11 mouse cellular contexts compared by ENCODE assay signal in genomic region chr7:110779605-110780111, GRCm38 (mm10). TPM values are rescaled to one million over a fixed set of nuclear protein-coding genes. Genes with fewer than 3 reads are reported as not detected.
A peak's percentile ranks its signal among the peaks of the same experiment; 100 is the strongest.
DNase-seq lines count a peak whose midpoint lies in the region; ATAC-seq and TF ChIP-seq lines count a peak whose summit lies in the region.
"Had no signal": no experiment of that assay in that cellular context is flagged by ENCODE, and none has a peak within 500 bp of the region (broad histone marks: within the 10 kb centered on the region; RNA-seq: fewer than 3 reads in every experiment).

No protein-coding gene starts in this region.

- H3K36me3 ChIP-seq in midbrain, embryonic 14.5 days (ENCODE audit: control insufficient read depth, insufficient read depth, low read length) = no peaks in the 10 kb centered on the region
- H3K36me3 ChIP-seq in midbrain, embryonic 11.5 days (ENCODE audit: control insufficient read depth, insufficient read depth, low read length) = no peaks in the 10 kb centered on the region
- no peaks in the 10 kb centered on the region for H3K36me3 ChIP-seq in myocyte (ENCODE audit: control insufficient read depth, insufficient read depth)
- H3K36me3 ChIP-seq: heart, embryonic 10.5 days had no signal

- DNase-seq in cerebellum, postnatal 14 days = peak; percentile 54 to 61
- DNase-seq in cerebellum, adult 11 months = no peak
- peak; percentile 19 for DNase-seq in midbrain, embryonic 14.5 days
- no peak for DNase-seq in midbrain, embryonic 11.5 days (ENCODE audit: low spot score, missing footprints)
- DNase-seq in layer of hippocampus, adult 2 months (ENCODE audit: low spot score in 2 of 2) = peak; percentile 49 to 80
- no peak for DNase-seq in gastrocnemius, postnatal 36 days

- 72% methylated on average over 8 of the region's 8 CpGs for WGBS in midbrain, embryonic 14.5 days
- WGBS in midbrain, embryonic 11.5 days = 82% methylated on average over 8 of the region's 8 CpGs

- H3K79me2 ChIP-seq in myocyte (ENCODE audit: control insufficient read depth, insufficient read depth) = no peaks in the 10 kb centered on the region

- H3K4me2 ChIP-seq in midbrain, embryonic 14.5 days (ENCODE audit: low read length) = no peak overlapping the region
- H3K4me2 ChIP-seq in midbrain, embryonic 11.5 days = no peak overlapping the region
- peak overlapping the region; percentile 52 for H3K4me2 ChIP-seq in myocyte (ENCODE audit: low read depth)

- H3K4me1 ChIP-seq in midbrain, embryonic 14.5 days (ENCODE audit: control insufficient read depth, insufficient read depth, low read length) = no peaks in the 10 kb centered on the region
- no peaks in the 10 kb centered on the region for H3K4me1 ChIP-seq in midbrain, embryonic 11.5 days (ENCODE audit: control insufficient read depth, insufficient read depth, low read length)

- 0 out of 2 replicates have a peak, but pooled peaks have one; percentile 27 for ATAC-seq in midbrain, embryonic 14.5 days (ENCODE audit: low FRiP score, low TSS enrichment)
- ATAC-seq in midbrain, embryonic 11.5 days (ENCODE audit: low FRiP score) = no peak
- no peak for ATAC-seq in megakaryocyte progenitor cell, adult 5-6 weeks (replicated peaks; ENCODE audit: poor library complexity)
- ATAC-seq: CD4-positive, CD25-positive, alpha-beta regulatory T cell, adult 4 months had no signal

- TF ChIP-seq POLR2A in myocyte (IDR thresholded peaks at IDR 0.05; ENCODE audit: insufficient read length, low read depth) = no peak

- no peak for TF ChIP-seq CTCF in layer of hippocampus, adult 2 months (conservative IDR thresholded peaks at IDR 0.05)

- no peak overlapping the region for H3K9ac ChIP-seq in midbrain, embryonic 14.5 days (replicated peaks; ENCODE audit: low read length)
- H3K9ac ChIP-seq in midbrain, embryonic 11.5 days (ENCODE audit: low read length) = no peak overlapping the region

- intact Hi-C loops in gastrocnemius, postnatal 36 days (cut with DNase I) = no loop called here

- no peaks in the 10 kb centered on the region for H3K9me3 ChIP-seq in midbrain, embryonic 14.5 days (ENCODE audit: control insufficient read depth, low read length)
- no peaks in the 10 kb centered on the region for H3K9me3 ChIP-seq in midbrain, embryonic 11.5 days (ENCODE audit: control insufficient read depth, low read length)
- H3K9me3 ChIP-seq: heart, embryonic 10.5 days had no signal

- H3K27me3 ChIP-seq in midbrain, embryonic 14.5 days (ENCODE audit: control insufficient read depth, insufficient read depth, low read length) = no peaks in the 10 kb centered on the region
- H3K27me3 ChIP-seq in midbrain, embryonic 11.5 days (ENCODE audit: control insufficient read depth, insufficient read depth, low read length) = no peaks in the 10 kb centered on the region
- no peaks in the 10 kb centered on the region for H3K27me3 ChIP-seq in myocyte (ENCODE audit: control insufficient read depth, insufficient read depth, insufficient read length)

- no peak overlapping the region for H3ac ChIP-seq in myocyte (ENCODE audit: control insufficient read depth, insufficient read length)

- H3K4me3 ChIP-seq in midbrain, embryonic 14.5 days (replicated peaks; ENCODE audit: low read depth, low read length) = no peak overlapping the region
- no peak overlapping the region for H3K4me3 ChIP-seq in midbrain, embryonic 11.5 days (ENCODE audit: low read depth, low read length)
- no peak overlapping the region for H3K4me3 ChIP-seq in layer of hippocampus, adult 2 months
- no peak overlapping the region for H3K4me3 ChIP-seq in myocyte
- H3K4me3 ChIP-seq: heart, embryonic 10.5 days had no signal

- no peak overlapping the region for H3K27ac ChIP-seq in midbrain, embryonic 14.5 days (replicated peaks; ENCODE audit: low read depth, low read length)
- no peak overlapping the region for H3K27ac ChIP-seq in midbrain, embryonic 11.5 days (ENCODE audit: low read depth, low read length)
- peak overlapping the region; percentile 86 for H3K27ac ChIP-seq in layer of hippocampus, adult 2 months
- H3K27ac ChIP-seq: heart, embryonic 10.5 days; kidney, postnatal 0 days had no signal

TF ChIP-seq in myocyte, 11 proteins besides CTCF, POLR2A, EP300 and RAD21:
- TF ChIP-seq MYOD1 (IDR thresholded peaks at IDR 0.05; ENCODE audit: control insufficient read depth in 1 of 3, insufficient read length in 2 of 3, low read depth in 2 of 3) (no peak), POLR2AphosphoS2 (IDR thresholded peaks at IDR 0.05; ENCODE audit: insufficient read length, low read depth) (no peak), SRF (IDR thresholded peaks at IDR 0.05; ENCODE audit: control insufficient read depth, insufficient read length, low read depth) (no peak), E2F4 (IDR thresholded peaks at IDR 0.05; ENCODE audit: insufficient read depth) (no peak), TCF3 (IDR thresholded peaks at IDR 0.05; ENCODE audit: insufficient read length, low read depth) (no peak), MAX (IDR thresholded peaks at IDR 0.05; ENCODE audit: low read depth) (no peak), REST (IDR thresholded peaks at IDR 0.05; ENCODE audit: insufficient read depth, insufficient read length) (no peak), USF1 (IDR thresholded peaks at IDR 0.05; ENCODE audit: low read depth) (no peak), CEBPB (IDR thresholded peaks at IDR 0.05; ENCODE audit: insufficient read depth, poor library complexity, severe bottlenecking) (no peak)

RNA-seq across cellular contexts. Expression of gene Ampd3, which starts 11.7 kb away (rescaled TPM):
- polyA plus RNA-seq in midbrain, embryonic 14.5 days (2014; fragmentation: Nextera tagmentation; extraction: Ambion mirVana) = 7.8 and 8.2 TPM in 2 replicates
- 1.4 and 2.6 TPM in 2 replicates for polyA plus RNA-seq in midbrain, embryonic 11.5 days (2014; fragmentation: Nextera tagmentation; extraction: Ambion mirVana)
- total RNA-seq in layer of hippocampus, adult 2 months (2021) = 10 to 100 TPM; 20.8 to 25.1 TPM
- polyA plus RNA-seq in myocyte (2012; fragmentation: generic; extraction: Trizol) = 8.2 TPM
- 8.6 and 9.1 TPM in 2 replicates for total RNA-seq in megakaryocyte progenitor cell, adult 5-6 weeks (2015)
- total RNA-seq in megakaryocyte progenitor cell, adult 5-6 weeks (2017) = 3.8 and 10.8 TPM in 2 replicates
- 1 to 10 TPM; 6.0 to 9.8 TPM for total RNA-seq in gastrocnemius, postnatal 36 days (2021)

Comparison
In these comparisons a context has a peak if more than half of its experiments do, and no peak if none do; other contexts are left out.
1. DNase-seq: peak in cerebellum, postnatal 14 days (2 of 2), midbrain, embryonic 14.5 days (single experiment) and layer of hippocampus, adult 2 months (2 of 2); none in cerebellum, adult 11 months (single experiment), midbrain, embryonic 11.5 days (single experiment) and gastrocnemius, postnatal 36 days (0 of 2).